Comparison of ENCODE assay signal across 13 mouse cellular contexts in genomic region chr9:95151746-95152145, GRCm38 (mm10).
DNase-seq lines count a peak whose midpoint lies in the region; ATAC-seq lines count a peak whose summit lies in the region.
"Had no signal": no experiment of that assay in that cellular context is flagged by ENCODE, and none has a peak within 500 bp of the region (broad histone marks: within the 10 kb centered on the region; RNA-seq: fewer than 3 reads in every experiment).

No protein-coding gene starts in this region.

- no peaks in the 10 kb centered on the region for H3K4me1 ChIP-seq in forebrain, embryonic 15.5 days
- H3K4me1 ChIP-seq: embryonic facial prominence, embryonic 12.5 days; hindbrain, embryonic 15.5 days; liver, embryonic 15.5 days had no signal

- H3K9me3 ChIP-seq in forebrain, embryonic 15.5 days, result no peaks in the 10 kb centered on the region
- H3K9me3 ChIP-seq: embryonic facial prominence, embryonic 12.5 days; hindbrain, embryonic 15.5 days; liver, embryonic 15.5 days had no signal

- DNase-seq in left cerebral cortex, adult 11 months (ENCODE audit: low spot score), result peak; percentile 16
- no peak for DNase-seq in left cerebral cortex, adult 18-20 months (ENCODE audit: low spot score in 2 of 2)
- peak; percentile 80 for DNase-seq in Muller cell, postnatal 12 days (ENCODE audit: inconsistent ontology term)
- DNase-seq in layer of hippocampus, adult 9-11 months, result no peak
- DNase-seq in adrenal gland, postnatal 10 days, result no peak
- no peak for DNase-seq in layer of hippocampus, postnatal 14 days (ENCODE audit: low spot score in 2 of 2)
- DNase-seq: kidney, postnatal 4 days had no signal

- no peaks in the 10 kb centered on the region for H3K27me3 ChIP-seq in forebrain, embryonic 15.5 days
- H3K27me3 ChIP-seq: embryonic facial prominence, embryonic 12.5 days; hindbrain, embryonic 15.5 days; liver, embryonic 15.5 days had no signal

- H3K9ac ChIP-seq in forebrain, embryonic 15.5 days (replicated peaks), result no peak overlapping the region
- H3K9ac ChIP-seq: embryonic facial prominence, embryonic 12.5 days; hindbrain, embryonic 15.5 days; liver, embryonic 15.5 days had no signal

- H3K27ac ChIP-seq in forebrain, embryonic 15.5 days (replicated peaks), result no peak overlapping the region
- H3K27ac ChIP-seq: embryonic facial prominence, embryonic 12.5 days; hindbrain, embryonic 15.5 days; liver, embryonic 15.5 days had no signal

- no peak overlapping the region for H3K4me2 ChIP-seq in forebrain, embryonic 15.5 days (replicated peaks)
- H3K4me2 ChIP-seq: embryonic facial prominence, embryonic 12.5 days; hindbrain, embryonic 15.5 days; liver, embryonic 15.5 days had no signal

- peak; percentile 62; the same call in 1 of the 2 replicates for ATAC-seq in forebrain, embryonic 15.5 days (replicated peaks)
- 0 out of 2 replicates have a peak, but pooled peaks have one; percentile 35 for ATAC-seq in monocyte, adult 5-6 weeks (replicated peaks; ENCODE audit: insufficient number of reproducible peaks, low FRiP score, low TSS enrichment, poor library complexity, severe bottlenecking)

- 63% methylated on average over 4 of the region's 4 CpGs for WGBS in forebrain, embryonic 15.5 days

- no peak overlapping the region for H3K4me3 ChIP-seq in forebrain, embryonic 15.5 days
- H3K4me3 ChIP-seq: embryonic facial prominence, embryonic 12.5 days; hindbrain, embryonic 15.5 days; liver, embryonic 15.5 days had no signal

- no peaks in the 10 kb centered on the region for H3K36me3 ChIP-seq in forebrain, embryonic 15.5 days
- H3K36me3 ChIP-seq: embryonic facial prominence, embryonic 12.5 days; G1E; hindbrain, embryonic 15.5 days; liver, embryonic 15.5 days had no signal

Comparison
In these comparisons a context has a peak if more than half of its experiments do, and no peak if none do; other contexts are left out.
1. DNase-seq: peak in left cerebral cortex, adult 11 months (single experiment) and Muller cell, postnatal 12 days (single experiment); none in left cerebral cortex, adult 18-20 months (0 of 2), layer of hippocampus, adult 9-11 months (single experiment), adrenal gland, postnatal 10 days (single experiment) and layer of hippocampus, postnatal 14 days (0 of 2).